Mouse (Mus musculus) kidney, adult 2 months (tissue): Measurements from ENCODE around the gene Hdac10. TPM values are rescaled to one million over a fixed set of nuclear protein-coding genes. Genes with fewer than 3 reads are reported as not detected.
A peak's percentile ranks its signal among the peaks of the same experiment; 100 is the strongest.

Source experiments
- DNase-seq: peaks from one replicate; pipeline ENCODE4 v3.0.0; 2021
- H3K27ac ChIP-seq: fragments of 200-500 bp; 2 replicates; pipeline ENCODE4 v1.5.1; 2012; ENCODE audit warnings: low read depth, low read length, control low read depth, inconsistent platforms; ENCODE audit not compliant: insufficient read depth
- H3K27me3 ChIP-seq: fragments of 200-500 bp; replicated peaks from 2 replicates; pipeline ENCODE4 v1.6.1; 2012; ENCODE audit warnings: mild to moderate bottlenecking, moderate library complexity, low read length, inconsistent platforms; ENCODE audit not compliant: control insufficient read depth, insufficient read depth
- H3K36me3 ChIP-seq: fragments of 200-500 bp; 2 replicates; pipeline ENCODE4 v1.6.1; 2012; ENCODE audit warnings: mild to moderate bottlenecking, moderate library complexity, low read length, inconsistent platforms; ENCODE audit not compliant: control insufficient read depth, insufficient read depth
- H3K4me1 ChIP-seq: fragments of 200-500 bp; 2 replicates; pipeline ENCODE4 v1.6.1; 2011; ENCODE audit warnings: low read length; ENCODE audit not compliant: control insufficient read depth, insufficient read depth
- H3K4me3 ChIP-seq: fragments of 200-500 bp; 2 replicates; pipeline ENCODE4 v1.5.1; 2011; ENCODE audit warnings: mild to moderate bottlenecking, low read depth, low read length, control low read depth; ENCODE audit not compliant: insufficient read depth
- CTCF ChIP-seq: fragments of 200-500 bp; conservative IDR thresholded peaks from 2 replicates; pipeline ENCODE4 v1.5.1; 2011; ENCODE audit warnings: low read depth, mild to moderate bottlenecking, control low read depth, low read length, moderate library complexity, mixed read lengths; ENCODE audit not compliant: insufficient read depth, insufficient read length
- POLR2A ChIP-seq: fragments of 200-500 bp; IDR thresholded peaks from one replicate; pipeline ENCODE4 v1.6.1; 2011; ENCODE audit warnings: low read depth, low read length, control low read depth
- WGBS: fragments of 180-500 bp; shearing (Covaris S2); methylation state at CpG from one replicate; pipeline ENCODE4 v1.1.7; 2018; 5-methylcytosine and 5-hydroxymethylcytosine counted together
- polyA plus RNA-seq: library from polyadenylated mRNA; depleted of rRNA; stranded (reverse); fragments of >200 nt; gene quantifications from 2 replicates; pipeline ENCODE4 v1.2.3, GENCODE M21; 2012

Gene Hdac10
- polyA plus RNA-seq, 1 experiment = 26.5 TPM

DNA sequence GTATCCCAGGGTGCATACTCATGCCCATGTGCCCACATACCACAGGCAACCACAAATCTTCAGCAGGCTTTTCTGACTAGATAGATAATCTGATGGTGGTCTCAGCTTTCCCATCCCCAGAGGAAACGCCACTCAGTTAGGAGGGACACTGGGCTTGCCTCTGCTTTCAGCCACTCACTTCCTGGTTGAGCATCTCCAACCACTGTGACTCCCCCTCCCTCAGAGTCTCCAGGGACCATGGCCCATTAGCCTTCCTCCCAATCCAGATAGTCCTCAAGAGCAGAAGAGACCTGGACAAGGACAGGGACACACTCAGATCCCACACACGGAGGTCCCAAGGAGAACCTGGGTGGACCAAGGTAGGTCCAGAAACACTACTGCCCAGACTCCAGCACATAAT, 14.6 kb upstream of the Hdac10 start:
- TF ChIP-seq POLR2A (no peak), CTCF (no peak)

DNA sequence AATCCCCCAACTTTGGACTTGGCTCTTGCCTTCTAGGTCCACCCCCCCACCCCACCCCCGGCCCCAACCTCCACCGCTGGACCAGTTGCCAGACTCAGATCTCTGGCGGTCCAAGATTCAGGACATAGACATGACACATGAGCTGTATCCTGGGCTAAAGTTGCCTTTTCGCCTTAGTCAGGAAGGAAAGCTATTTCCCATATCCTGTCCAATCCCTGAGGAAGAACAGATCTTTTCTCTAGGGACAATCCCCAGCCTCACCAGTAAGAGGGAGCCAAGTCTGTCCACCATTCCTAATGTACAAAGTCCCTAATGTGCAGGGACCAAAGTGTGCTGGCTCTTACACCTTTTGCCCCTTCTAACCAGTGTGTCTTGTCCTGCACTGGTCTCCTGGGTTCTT, 13.4 kb upstream of the Hdac10 start:
- H3K36me3 ChIP-seq = no peaks in the 10 kb centered on the region
- TF ChIP-seq POLR2A (no peak), CTCF (no peak)
- no peak overlapping the region for H3K4me3 ChIP-seq
- DNase-seq = peak; percentile 69
- 0 out of 2 replicates have a peak, but pooled peaks cover 5% of the 10 kb centered on the region for H3K4me1 ChIP-seq
- WGBS = 36% methylated on average over 4 of the region's 4 CpGs
- H3K27ac ChIP-seq = peak overlapping the region; percentile 59; the same call in 1 of the 2 replicates
- no peaks in the 10 kb centered on the region for H3K27me3 ChIP-seq

More for the DNA sequence above, 14.6 kb upstream of the Hdac10 start:
- Histone ChIP-seq H3K4me3 (no peak overlapping the region), H3K27ac (no peak overlapping the region), H3K36me3 (no peaks in the 10 kb centered on the region), H3K4me1 (peaks cover 10% of the 10 kb centered on the region; the same call in 1 of the 2 replicates), H3K27me3 (no peaks in the 10 kb centered on the region)
- 81% methylated on average over 2 of the region's 2 CpGs for WGBS
- no peak for DNase-seq

DNA sequence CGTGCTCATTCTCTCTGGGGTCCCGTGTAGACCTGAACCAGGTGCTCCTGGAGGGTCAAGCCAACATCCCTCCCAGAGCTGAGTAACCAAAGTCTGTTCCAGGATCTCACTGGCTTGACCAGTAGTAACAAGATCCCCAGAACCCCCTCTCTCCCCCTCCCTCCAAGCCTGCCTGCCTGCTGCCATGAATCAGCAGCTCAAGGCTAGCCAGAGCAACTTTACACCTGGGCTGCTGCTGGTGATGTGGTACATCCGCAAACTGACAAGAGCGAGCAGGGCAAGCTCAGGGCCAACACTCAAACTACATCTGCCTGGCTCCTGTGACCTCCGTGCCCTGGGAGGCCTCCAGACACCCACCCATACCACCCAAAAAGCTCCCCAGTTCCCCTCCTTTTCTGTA, 12.9 kb upstream of the Hdac10 start:
- no peaks in the 10 kb centered on the region for H3K27me3 ChIP-seq
- H3K4me3 ChIP-seq = no peak overlapping the region
- H3K4me1 ChIP-seq = 0 out of 2 replicates have a peak, but pooled peaks cover 3% of the 10 kb centered on the region
- no peak overlapping the region for H3K27ac ChIP-seq
- no peaks in the 10 kb centered on the region for H3K36me3 ChIP-seq
- TF ChIP-seq CTCF (no peak), POLR2A (no peak)
- peak; percentile 34 for DNase-seq
- WGBS = 23% methylated on average over 5 of the region's 5 CpGs

DNA sequence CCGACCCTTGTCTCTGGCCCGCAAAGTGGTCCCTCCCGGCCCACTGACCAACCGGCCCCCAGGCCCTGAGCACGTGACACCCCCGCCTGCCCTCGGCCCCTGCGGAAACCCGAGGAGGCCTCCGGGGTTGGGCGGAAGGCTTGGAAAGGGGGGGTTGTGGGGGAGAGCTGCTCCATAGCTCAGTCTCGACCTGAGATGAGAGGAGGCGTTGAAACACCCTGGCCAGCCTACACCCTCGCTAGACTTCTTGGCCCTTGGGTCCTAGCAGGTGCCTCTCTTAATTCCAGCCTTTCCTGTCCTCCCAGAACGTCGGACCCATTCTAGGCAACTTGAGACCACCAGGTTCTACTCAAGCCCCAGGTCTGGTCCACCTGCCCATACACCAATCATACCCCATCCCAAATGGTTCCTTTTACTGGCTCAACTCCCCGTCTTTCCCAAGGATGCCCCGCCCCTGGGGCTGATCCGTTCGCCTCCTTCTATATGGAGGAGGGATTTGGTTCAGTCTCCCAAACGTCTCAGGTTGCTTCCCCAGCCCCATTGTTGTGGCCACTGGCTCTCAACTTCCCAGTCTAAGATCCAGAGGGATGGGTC, 12.3 kb upstream of the Hdac10 start, which contains the start of gene Mapk12:
Gene Mapk12 (minus strand): TSS at position 45 of the 594 bp plus-strand sequence.
- Histone ChIP-seq H3K27me3 (no peaks in the 10 kb centered on the region), H3K4me3 (peak within 1 kb of the TSS; percentile 65), H3K27ac (peak within 1 kb of the TSS; percentile 36), H3K36me3 (no peaks in the 10 kb centered on the region), H3K4me1 (no peaks in the 10 kb centered on the region)
- TF ChIP-seq POLR2A (no peak), CTCF (no peak)
- peak; percentile 75 for DNase-seq
- WGBS = 3% methylated on average over 21 of the region's 21 CpGs

DNA sequence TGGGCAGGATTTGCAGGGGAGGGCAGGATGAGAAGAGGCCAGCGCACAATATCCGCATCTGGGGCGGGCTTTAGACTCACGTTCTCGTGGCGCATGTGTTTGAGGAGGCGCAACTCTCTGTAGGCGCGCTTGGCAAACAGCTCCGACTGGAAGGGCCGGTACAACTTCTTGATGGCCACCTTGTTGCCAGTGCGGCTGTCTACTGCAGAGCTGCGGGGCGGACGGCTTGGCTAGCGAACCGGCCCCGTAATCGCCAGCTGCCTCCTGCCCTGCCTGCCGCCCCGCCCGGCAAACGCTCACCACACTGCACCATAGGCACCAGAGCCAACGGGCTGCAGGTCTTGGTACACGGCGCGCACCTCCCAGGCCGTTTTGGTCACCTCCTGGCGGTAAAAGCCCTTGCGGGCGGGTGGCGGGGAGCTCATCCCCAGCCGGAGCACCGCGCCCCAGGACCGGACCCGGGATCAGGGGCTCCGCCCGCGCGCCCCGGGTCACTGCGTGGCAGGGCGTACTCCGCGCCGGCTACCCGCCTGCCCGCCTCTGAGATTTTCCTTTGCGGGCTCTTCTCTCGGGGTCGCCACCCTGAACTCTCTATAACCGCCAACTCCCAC, 11.7 kb upstream of the Hdac10 start:
- peak overlapping the region; percentile 65 for H3K4me3 ChIP-seq
- no peaks in the 10 kb centered on the region for H3K27me3 ChIP-seq
- peak overlapping the region; percentile 36 for H3K27ac ChIP-seq
- TF ChIP-seq POLR2A (no peak), CTCF (no peak)
- no peaks in the 10 kb centered on the region for H3K4me1 ChIP-seq
- DNase-seq = peak; percentile 53
- WGBS = 1% methylated on average over 53 of the region's 53 CpGs
- H3K36me3 ChIP-seq = no peaks in the 10 kb centered on the region

DNA sequence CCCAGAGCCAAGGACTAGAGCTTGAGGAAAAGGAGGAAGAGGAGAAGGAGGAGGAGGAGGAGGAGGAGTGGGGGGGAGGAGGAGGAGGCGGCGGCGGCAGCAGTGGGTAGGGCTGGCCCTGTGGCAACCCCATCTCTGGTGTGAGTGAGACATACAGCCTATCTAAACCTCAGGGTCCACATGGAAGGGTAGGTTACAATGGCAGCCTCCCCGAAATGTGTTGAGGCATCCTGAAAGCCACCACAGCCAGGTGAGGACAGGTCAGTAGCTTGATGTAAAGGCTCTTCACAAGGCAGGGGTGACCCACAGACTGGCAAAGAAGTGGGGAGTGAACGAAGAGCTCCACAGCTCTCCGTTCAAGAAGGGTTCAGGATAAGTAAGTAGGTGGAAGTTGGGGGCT, 10.0 kb upstream of the Hdac10 start:
- Histone ChIP-seq H3K36me3 (no peaks in the 10 kb centered on the region), H3K4me1 (no peaks in the 10 kb centered on the region), H3K4me3 (no peak overlapping the region), H3K27me3 (no peaks in the 10 kb centered on the region), H3K27ac (no peak overlapping the region)
- DNase-seq = no peak
- WGBS = 91% methylated on average over 6 of the region's 6 CpGs
- no peak for TF ChIP-seq POLR2A
- no peak for TF ChIP-seq CTCF

DNA sequence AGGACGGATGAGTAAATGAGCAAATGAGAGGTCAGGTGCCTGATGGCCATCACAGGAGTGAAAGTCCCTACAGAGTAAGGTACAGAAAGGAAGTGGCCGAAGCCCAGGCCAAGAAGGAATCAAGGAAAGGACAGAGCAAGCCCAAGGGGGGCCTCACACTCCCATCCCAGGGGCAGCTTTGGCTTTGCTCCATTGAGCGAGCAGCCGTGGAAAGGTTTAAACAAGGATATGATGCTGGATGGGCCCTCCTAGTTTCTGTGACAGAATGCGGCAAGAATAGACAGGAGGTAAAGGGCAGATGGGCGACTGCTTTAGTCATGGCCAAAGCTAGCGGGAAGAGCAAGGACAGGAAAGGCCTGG, 9.5 kb upstream of the Hdac10 start:
- Histone ChIP-seq H3K27ac (no peak overlapping the region), H3K4me3 (no peak overlapping the region), H3K36me3 (no peaks in the 10 kb centered on the region), H3K4me1 (no peaks in the 10 kb centered on the region), H3K27me3 (no peaks in the 10 kb centered on the region)
- no peak for DNase-seq
- WGBS = 69% methylated on average over 7 of the region's 7 CpGs
- TF ChIP-seq CTCF = no peak
- no peak for TF ChIP-seq POLR2A
